Mouse (Mus musculus) embryonic facial prominence, embryonic 13.5 days (tissue): ENCODE results near the gene Celf3. TPM values are rescaled to one million over a fixed set of nuclear protein-coding genes. Genes with fewer than 3 reads are reported as not detected.

Experiments used
- ATAC-seq: fragments of 200-750 bp; cut with Nextera tagmentation; 2 replicates; pipeline ENCODE4 v1.8.0; 2017; ENCODE audit warnings: low read depth; ENCODE audit not compliant: insufficient number of reproducible peaks, insufficient read depth, low FRiP score, low TSS enrichment
- H3K27ac ChIP-seq: fragments of 300-500 bp; sonication (generic); 2 replicates; pipeline ENCODE4 v1.5.1; 2015; ENCODE audit warnings: moderate library complexity, mild to moderate bottlenecking, inconsistent platforms
- H3K27me3 ChIP-seq: fragments of 300-500 bp; sonication (generic); 2 replicates; pipeline ENCODE4 v1.6.1; 2015; ENCODE audit warnings: mild to moderate bottlenecking, inconsistent platforms
- H3K36me3 ChIP-seq: fragments of 300-500 bp; sonication (generic); 2 replicates; pipeline ENCODE4 v1.6.1; 2015; ENCODE audit warnings: mild to moderate bottlenecking, inconsistent platforms
- H3K4me1 ChIP-seq: fragments of 300-500 bp; sonication (generic); 2 replicates; pipeline ENCODE4 v1.6.1; 2015; ENCODE audit warnings: inconsistent platforms
- H3K4me2 ChIP-seq: fragments of 300-500 bp; sonication (generic); 2 replicates; pipeline ENCODE4 v1.6.1; 2015; ENCODE audit warnings: moderate library complexity, mild to moderate bottlenecking, inconsistent platforms
- H3K4me3 ChIP-seq: fragments of 300-500 bp; sonication (generic); 2 replicates; pipeline ENCODE4 v1.5.1; 2015; ENCODE audit warnings: mild to moderate bottlenecking, inconsistent platforms
- H3K9ac ChIP-seq: fragments of 300-500 bp; sonication (generic); 2 replicates; pipeline ENCODE4 v1.6.1; 2015; ENCODE audit warnings: mild to moderate bottlenecking, inconsistent platforms
- H3K9me3 ChIP-seq: fragments of 300-500 bp; sonication (generic); 2 replicates; pipeline ENCODE4 v1.6.1; 2016; ENCODE audit warnings: inconsistent platforms
- WGBS: fragments of 180-500 bp; shearing (Covaris S2); methylation state at CpG from one replicate; pipeline ENCODE4 v1.1.7; 2015; ENCODE audit warnings: mixed read lengths; 5-methylcytosine and 5-hydroxymethylcytosine counted together
- polyA plus RNA-seq: library from polyadenylated mRNA; unstranded; fragments of >200 nt; fragmentation: Nextera tagmentation; extraction: Ambion mirVana; gene quantifications from 2 replicates; pipeline ENCODE4 v1.2.1, GENCODE M21; 2015

The Celf3 gene
- polyA plus RNA-seq: 6.9 and 9.8 TPM in 2 replicates

- no peak for ATAC-seq
- Histone ChIP-seq H3K4me3 (no peak within 1 kb of the TSS), H3K36me3 (no peaks in the 10 kb centered on the region), H3K9ac (no peak within 1 kb of the TSS), H3K4me2 (peak within 1 kb of the TSS; percentile 28), H3K9me3 (no peaks in the 10 kb centered on the region), H3K27ac (no peak within 1 kb of the TSS), H3K4me1 (peaks cover 2% of the 10 kb centered on the region; the same call in 1 of the 2 replicates), H3K27me3 (peaks cover 38% of the 10 kb centered on the region)
- under 1% methylated on average over 14 of the region's 14 CpGs for WGBS
These were observed at the start of gene Celf3 for GRCm38 (mm10) chr3:94477981-94478422. TSS of gene Celf3 (plus strand) at chr3:94478295.

- H3K9me3 ChIP-seq: no peaks in the 10 kb centered on the region
- WGBS: 75% methylated on average over 2 of the region's 2 CpGs
- H3K27ac ChIP-seq: no peak overlapping the region
- H3K4me3 ChIP-seq: no peak overlapping the region
- ATAC-seq: no peak
- H3K9ac ChIP-seq: no peak overlapping the region
- H3K4me2 ChIP-seq: no peak overlapping the region
- no peaks in the 10 kb centered on the region for H3K4me1 ChIP-seq
- no peaks in the 10 kb centered on the region for H3K36me3 ChIP-seq
- no peaks in the 10 kb centered on the region for H3K27me3 ChIP-seq
These were observed 47.1 kb upstream of the Celf3 start for GRCm38 (mm10) chr3:94430980-94431379.

GRCm38 (mm10) chr3:94434305-94434704, 43.8 kb upstream of the Celf3 start:
- Histone ChIP-seq H3K27me3 (no peaks in the 10 kb centered on the region), H3K27ac (no peak overlapping the region), H3K4me1 (no peaks in the 10 kb centered on the region), H3K9ac (no peak overlapping the region), H3K4me2 (no peak overlapping the region), H3K36me3 (no peaks in the 10 kb centered on the region), H3K4me3 (no peak overlapping the region), H3K9me3 (no peaks in the 10 kb centered on the region)
- no peak for ATAC-seq
- 95% methylated on average over 2 of the region's 2 CpGs for WGBS

- Histone ChIP-seq H3K27me3 (0 out of 2 replicates have a peak, but pooled peaks cover 6% of the 10 kb centered on the region), H3K4me1 (no peaks in the 10 kb centered on the region), H3K36me3 (no peaks in the 10 kb centered on the region), H3K4me3 (no peak overlapping the region), H3K27ac (no peak overlapping the region), H3K9me3 (no peaks in the 10 kb centered on the region), H3K4me2 (no peak overlapping the region), H3K9ac (no peak overlapping the region)
- no peak for ATAC-seq
- WGBS: 83% methylated on average over 9 of the region's 9 CpGs
These were observed 41.7 kb upstream of the Celf3 start for GRCm38 (mm10) chr3:94436420-94436819.

- no peak for ATAC-seq
- 0 out of 2 replicates have a peak, but pooled peaks cover 6% of the 10 kb centered on the region for H3K27me3 ChIP-seq
- no peak overlapping the region for H3K4me3 ChIP-seq
- H3K27ac ChIP-seq: no peak overlapping the region
- H3K4me1 ChIP-seq: peaks cover 12% of the 10 kb centered on the region
- 42% methylated on average over 3 of the region's 3 CpGs for WGBS
- peaks cover 15% of the 10 kb centered on the region for H3K36me3 ChIP-seq
- no peak overlapping the region for H3K4me2 ChIP-seq
- no peaks in the 10 kb centered on the region for H3K9me3 ChIP-seq
- H3K9ac ChIP-seq: no peak overlapping the region
These were observed 36.9 kb upstream of the Celf3 start for GRCm38 (mm10) chr3:94441182-94441581.

GRCm38 (mm10) chr3:94442951-94443596, 35.0 kb upstream of the Celf3 start, which contains the start of gene Mrpl9:
TSS of gene Mrpl9 (plus strand) at chr3:94443318.
- Histone ChIP-seq H3K9me3 (no peaks in the 10 kb centered on the region), H3K27ac (peak within 1 kb of the TSS; percentile 22; the same call in 1 of the 2 replicates), H3K4me2 (peak within 1 kb of the TSS; percentile 84), H3K4me1 (peaks cover 12% of the 10 kb centered on the region), H3K36me3 (peaks cover 34% of the 10 kb centered on the region), H3K4me3 (peak within 1 kb of the TSS; percentile 79), H3K27me3 (0 out of 2 replicates have a peak, but pooled peaks cover 6% of the 10 kb centered on the region), H3K9ac (peak within 1 kb of the TSS; percentile 87)
- WGBS: under 1% methylated on average over 39 of the region's 39 CpGs
- peak; percentile 94 for ATAC-seq

GRCm38 (mm10) chr3:94443597-94443964, 34.5 kb upstream of the Celf3 start, which contains the start of gene Oaz3:
TSS of gene Oaz3 (minus strand) at chr3:94443915.
- under 1% methylated on average over 24 of the region's 24 CpGs for WGBS
- H3K9me3 ChIP-seq: no peaks in the 10 kb centered on the region
- no peak for ATAC-seq
- peak within 1 kb of the TSS; percentile 79 for H3K4me3 ChIP-seq
- H3K4me2 ChIP-seq: peak within 1 kb of the TSS; percentile 84
- H3K27me3 ChIP-seq: 0 out of 2 replicates have a peak, but pooled peaks cover 6% of the 10 kb centered on the region
- H3K9ac ChIP-seq: peak within 1 kb of the TSS; percentile 87
- H3K27ac ChIP-seq: peak within 1 kb of the TSS; percentile 22; the same call in 1 of the 2 replicates
- H3K4me1 ChIP-seq: peaks cover 12% of the 10 kb centered on the region
- peaks cover 39% of the 10 kb centered on the region for H3K36me3 ChIP-seq

- H3K4me1 ChIP-seq: peaks cover 4% of the 10 kb centered on the region
- no peak overlapping the region for H3K4me2 ChIP-seq
- H3K9me3 ChIP-seq: no peaks in the 10 kb centered on the region
- H3K27ac ChIP-seq: no peak overlapping the region
- no peaks in the 10 kb centered on the region for H3K27me3 ChIP-seq
- 90% methylated on average over 2 of the region's 2 CpGs for WGBS
- H3K36me3 ChIP-seq: peaks cover 49% of the 10 kb centered on the region
- H3K4me3 ChIP-seq: no peak overlapping the region
- ATAC-seq: no peak
- no peak overlapping the region for H3K9ac ChIP-seq
These were observed 28.7 kb upstream of the Celf3 start for GRCm38 (mm10) chr3:94449377-94449776.

- Histone ChIP-seq H3K4me3 (peak overlapping the region; percentile 41), H3K9me3 (no peaks in the 10 kb centered on the region), H3K27me3 (no peaks in the 10 kb centered on the region; the same call in 1 of the 2 replicates), H3K4me2 (peak overlapping the region; percentile 60), H3K36me3 (no peaks in the 10 kb centered on the region), H3K27ac (no peak overlapping the region), H3K4me1 (0 out of 2 replicates have a peak, but pooled peaks cover 6% of the 10 kb centered on the region), H3K9ac (peak overlapping the region; percentile 56; the same call in 1 of the 2 replicates)
- ATAC-seq: peak; percentile 50
- WGBS: under 1% methylated on average over 12 of the region's 12 CpGs
These were observed 21.5 kb upstream of the Celf3 start for GRCm38 (mm10) chr3:94456529-94457000.

GRCm38 (mm10) chr3:94457055-94457454, 21.0 kb upstream of the Celf3 start:
- peak overlapping the region; percentile 60 for H3K4me2 ChIP-seq
- no peaks in the 10 kb centered on the region for H3K36me3 ChIP-seq
- no peak overlapping the region for H3K27ac ChIP-seq
- H3K9ac ChIP-seq: no peak overlapping the region
- H3K27me3 ChIP-seq: no peaks in the 10 kb centered on the region; the same call in 1 of the 2 replicates
- peak overlapping the region; percentile 41; the same call in 1 of the 2 replicates for H3K4me3 ChIP-seq
- no peak for ATAC-seq
- H3K9me3 ChIP-seq: no peaks in the 10 kb centered on the region
- H3K4me1 ChIP-seq: 0 out of 2 replicates have a peak, but pooled peaks cover 6% of the 10 kb centered on the region
- WGBS: 58% methylated on average over 3 of the region's 3 CpGs

- 0 out of 2 replicates have a peak, but pooled peaks cover 6% of the 10 kb centered on the region for H3K4me1 ChIP-seq
- no peak for ATAC-seq
- H3K27ac ChIP-seq: no peak overlapping the region
- no peak overlapping the region for H3K9ac ChIP-seq
- no peaks in the 10 kb centered on the region for H3K36me3 ChIP-seq
- no peak overlapping the region for H3K4me3 ChIP-seq
- 87% methylated on average over 2 of the region's 2 CpGs for WGBS
- no peak overlapping the region for H3K4me2 ChIP-seq
- H3K9me3 ChIP-seq: no peaks in the 10 kb centered on the region
- H3K27me3 ChIP-seq: no peaks in the 10 kb centered on the region; the same call in 1 of the 2 replicates
These were observed 18.3 kb upstream of the Celf3 start for GRCm38 (mm10) chr3:94459834-94460233.
